Mouse (Mus musculus): ENCODE results near the gene Hs3st1.
"Not testable (repeated sequence)": the region's sequence is repeated elsewhere in the genome, so short reads cannot be mapped to it uniquely, and the experiment has no call there.

Gene Hs3st1

DNA sequence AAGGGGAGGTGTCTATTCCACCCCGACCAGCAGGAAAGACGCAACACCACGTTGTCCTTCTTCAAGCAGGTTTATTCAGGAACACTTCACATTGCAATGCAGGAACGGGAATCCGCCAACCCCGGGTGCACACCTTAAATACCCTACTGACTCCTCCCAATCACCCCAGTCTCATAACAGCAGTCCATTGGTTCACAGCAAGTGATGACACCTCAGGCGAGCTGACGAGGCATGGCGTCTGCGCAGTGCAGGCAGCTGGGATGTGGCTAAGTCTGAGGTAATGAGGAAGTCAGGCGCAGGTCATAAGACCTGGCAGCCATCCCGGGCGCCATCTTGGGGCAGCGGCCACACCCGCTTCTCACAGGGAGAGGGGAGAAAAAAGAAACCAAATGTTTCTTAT lies at the start of gene Hs3st1:
Hs3st1 (minus strand) TSS at position 101 of the 400 bp plus-strand sequence.
- not testable (repeated sequence) for DNase-seq

DNA sequence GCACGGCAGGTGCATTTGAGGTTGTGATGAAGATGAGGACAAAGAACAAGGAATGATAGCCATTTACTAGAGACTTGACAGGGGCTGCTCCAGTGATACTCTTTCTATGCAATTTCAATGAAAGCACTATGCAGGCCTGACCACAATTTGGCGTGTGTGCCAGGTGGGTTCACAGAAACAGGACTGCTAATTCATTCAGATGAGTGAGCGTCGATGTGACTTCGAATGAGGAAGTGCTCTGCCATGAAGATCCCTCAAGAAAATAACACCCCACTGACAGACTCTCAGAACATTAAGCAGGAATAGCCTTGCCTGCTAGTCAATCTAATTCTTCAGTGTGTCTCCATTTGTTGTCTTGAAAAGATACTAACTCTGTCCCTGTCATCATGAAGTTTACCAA lies 49.4 kb upstream of the Hs3st1 start:
- DNase-seq = no peak

DNA sequence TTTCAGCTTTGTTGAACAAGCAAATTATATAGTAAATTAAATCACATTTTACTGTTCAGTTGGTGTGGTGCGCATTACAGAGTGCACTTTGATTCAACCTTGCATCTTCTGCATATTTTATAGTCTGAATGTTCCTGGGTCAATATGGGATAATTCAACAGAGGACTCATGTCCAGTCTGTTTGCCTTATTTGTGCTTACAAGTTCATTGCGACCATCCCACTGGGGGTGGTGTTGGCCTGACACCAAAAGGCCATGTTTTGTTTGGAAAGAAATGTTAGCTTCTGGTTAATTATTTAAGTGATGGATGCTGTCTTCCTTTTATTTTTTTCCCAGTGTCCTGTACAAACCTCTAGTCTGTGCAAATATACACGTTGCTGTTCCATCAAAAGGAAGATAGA lies 48.7 kb upstream of the Hs3st1 start:
- no peak for DNase-seq

DNA sequence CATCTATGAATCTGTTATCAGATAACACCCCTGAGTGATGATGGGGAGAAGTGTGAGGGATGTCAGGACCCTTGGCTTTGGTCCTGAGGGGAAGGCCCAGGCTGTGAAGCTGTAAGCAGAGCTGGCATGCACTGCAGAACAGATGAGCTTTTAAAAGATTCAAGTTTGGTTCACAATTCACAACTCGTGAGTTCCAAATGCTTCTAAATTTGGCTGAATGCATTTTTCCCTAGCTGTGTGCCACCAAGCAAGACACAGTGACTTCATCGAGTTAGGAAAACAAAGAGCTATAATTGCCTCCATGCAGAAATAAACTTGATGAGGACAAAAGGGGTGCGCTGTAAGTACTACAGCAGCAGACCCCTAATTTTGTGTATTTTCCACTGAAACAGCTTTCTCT lies 48.2 kb upstream of the Hs3st1 start:
- no peak for DNase-seq

DNA sequence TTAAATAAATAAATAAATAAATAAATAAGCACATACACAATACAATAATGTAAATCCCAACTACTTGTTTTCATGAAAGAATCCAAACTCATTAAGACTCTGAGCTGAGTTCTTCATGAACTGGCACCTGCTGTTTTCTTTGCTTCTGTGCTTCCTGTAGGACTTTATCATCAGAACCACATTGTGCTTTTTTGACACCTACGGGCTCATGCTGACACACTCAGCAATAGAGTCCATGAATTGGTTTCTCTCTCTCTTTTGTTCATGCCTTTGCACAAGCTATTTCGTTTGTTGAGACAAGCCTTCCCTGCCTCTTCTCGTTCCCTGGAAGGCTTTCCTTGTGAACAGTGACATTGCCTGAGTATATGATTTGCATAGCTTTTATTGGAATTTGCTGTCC lies 46.8 kb upstream of the Hs3st1 start:
- no peak for DNase-seq

DNA sequence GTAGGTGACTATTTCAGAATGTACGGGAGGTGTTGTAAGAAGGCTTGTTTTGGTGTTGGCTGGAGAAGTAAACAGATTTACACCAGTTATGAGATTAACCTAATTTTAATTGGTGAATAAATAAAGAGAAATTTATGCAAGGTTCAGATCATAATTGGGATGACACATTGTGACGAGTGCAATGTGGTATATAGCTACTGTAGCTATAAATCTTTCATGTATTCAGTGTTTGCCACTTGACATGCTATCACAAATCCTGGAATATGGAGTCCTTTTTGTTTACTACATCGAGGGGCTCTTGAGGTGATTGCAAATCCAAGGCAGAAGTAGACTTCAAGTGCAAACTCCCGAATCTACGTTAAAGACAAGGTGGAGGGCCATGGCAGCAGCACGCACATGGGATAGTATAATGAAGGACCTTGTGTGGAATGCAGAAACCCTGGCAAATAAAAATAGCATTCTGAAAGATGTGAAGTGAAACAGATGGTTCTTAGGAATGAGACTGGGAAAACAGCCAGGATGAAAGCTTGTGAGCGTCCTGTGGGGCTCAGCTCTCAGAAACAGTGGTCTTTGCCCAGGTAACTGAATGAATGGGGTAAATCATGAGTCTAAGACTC lies 21.9 kb upstream of the Hs3st1 start:
- DNase-seq = no peak

DNA sequence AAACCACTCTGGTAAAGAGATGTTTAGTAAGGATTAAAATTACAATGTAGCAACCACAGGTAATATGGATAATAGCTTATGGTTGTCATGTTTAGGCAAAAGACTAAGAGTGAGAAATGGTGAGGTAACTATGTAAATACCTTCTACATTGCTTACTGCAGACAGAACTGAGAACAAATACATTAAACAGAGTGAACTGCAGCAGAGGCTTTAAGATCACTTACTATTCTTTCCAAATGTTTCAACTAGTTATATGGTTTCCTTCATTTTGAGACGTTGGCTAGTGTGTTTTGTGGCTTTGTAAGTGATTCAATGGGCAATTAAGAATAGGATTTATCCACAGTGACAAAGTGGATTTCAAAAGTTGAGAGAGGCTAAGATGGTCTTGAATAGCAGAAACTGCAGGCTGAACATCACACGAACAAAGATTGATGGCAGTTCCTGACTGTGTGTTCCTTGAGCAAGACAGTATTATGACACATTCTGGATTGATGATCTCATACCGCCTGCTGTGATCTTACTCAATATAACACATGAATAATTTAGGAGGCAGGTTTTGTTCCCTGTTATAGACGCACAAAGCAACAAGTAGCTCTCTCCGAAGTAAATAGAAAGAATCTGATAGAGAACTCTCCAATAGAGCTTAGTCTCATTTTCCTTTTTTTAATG lies 16.5 kb upstream of the Hs3st1 start:
- DNase-seq = no peak

DNA sequence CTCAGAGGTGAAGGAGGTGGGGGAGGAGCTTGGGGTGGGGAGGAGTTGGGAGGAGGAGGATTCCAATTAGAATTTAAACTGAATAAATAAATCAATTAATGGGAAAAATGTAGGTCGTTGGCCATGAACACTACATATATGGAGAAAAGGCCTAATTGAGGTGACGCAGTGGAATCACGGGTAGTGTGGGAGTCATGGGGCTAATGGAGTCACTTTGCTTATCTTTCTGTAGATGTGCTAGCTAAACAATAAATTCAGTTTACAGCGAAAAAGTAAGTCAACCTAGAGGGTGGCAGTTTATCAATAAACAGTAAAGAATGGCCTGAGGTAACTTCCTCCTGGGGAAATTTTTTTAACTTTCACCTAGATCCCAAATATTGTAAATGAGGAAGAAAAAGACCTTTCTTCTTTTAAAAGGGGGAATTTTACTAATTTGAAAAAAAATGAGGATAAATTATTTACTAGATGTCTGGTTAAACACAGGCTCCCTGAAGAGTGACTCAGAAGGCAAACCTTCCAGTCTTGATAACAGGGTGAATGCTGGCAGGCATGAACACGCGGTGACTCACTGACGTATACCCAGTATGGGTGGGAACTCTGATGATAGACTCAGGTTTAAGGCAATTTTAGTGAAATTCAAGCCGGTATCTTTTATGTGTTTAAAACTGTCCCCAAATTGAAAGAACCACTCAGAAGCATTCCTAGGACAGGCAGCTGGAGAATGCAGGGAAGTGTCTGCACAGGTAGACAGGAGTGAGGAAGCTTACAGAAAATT lies 6.6 kb upstream of the Hs3st1 start:
- DNase-seq = no peak

DNA sequence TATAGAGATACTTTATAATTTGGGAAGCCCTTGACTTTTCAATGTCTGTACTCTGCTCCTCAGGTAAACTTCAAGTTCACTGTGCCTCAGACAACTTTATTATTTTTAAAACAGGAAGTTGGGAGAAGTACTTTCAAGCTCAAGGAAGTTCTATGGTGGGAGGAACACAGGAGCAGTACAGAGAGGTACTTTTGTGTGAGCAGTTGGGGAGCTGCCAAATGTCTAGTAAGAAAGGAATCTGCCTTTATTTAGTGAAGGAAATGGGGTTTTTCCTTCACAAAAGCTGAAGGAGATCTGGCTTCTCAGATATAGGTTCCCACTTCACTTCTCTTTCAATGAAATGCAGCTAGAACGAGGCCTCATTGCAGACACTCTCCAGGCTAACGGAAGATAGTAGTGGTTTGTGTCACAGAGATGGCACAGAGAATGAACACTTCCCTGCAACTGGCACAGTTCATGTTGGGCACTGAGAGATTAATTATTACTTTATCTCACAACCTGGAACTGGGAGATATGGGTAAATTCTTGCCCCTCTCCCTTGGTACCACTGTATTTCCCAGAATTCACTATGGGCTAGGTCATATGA lies 3.7 kb upstream of the Hs3st1 start:
- DNase-seq = no peak

DNA sequence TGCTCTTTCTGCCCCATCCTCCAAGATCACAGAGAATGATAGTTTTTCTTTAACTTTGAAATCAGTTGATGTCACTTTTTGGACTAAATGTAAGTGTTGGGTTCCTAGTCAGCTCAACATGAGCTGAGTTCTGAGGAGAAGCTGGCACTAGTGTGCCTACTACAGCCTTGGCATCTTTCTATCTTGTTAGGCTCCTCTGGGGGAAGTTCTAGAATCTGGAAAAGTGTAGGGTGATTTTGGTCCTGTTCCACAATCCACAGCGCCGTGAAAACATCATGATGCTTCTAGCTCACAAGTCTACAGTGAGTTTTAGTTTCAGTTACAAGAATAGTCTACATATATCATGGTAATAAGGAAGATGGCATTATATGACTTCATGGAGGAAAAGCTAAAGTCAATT lies 18.4 kb downstream of the Hs3st1 start:
- no peak for DNase-seq

DNA sequence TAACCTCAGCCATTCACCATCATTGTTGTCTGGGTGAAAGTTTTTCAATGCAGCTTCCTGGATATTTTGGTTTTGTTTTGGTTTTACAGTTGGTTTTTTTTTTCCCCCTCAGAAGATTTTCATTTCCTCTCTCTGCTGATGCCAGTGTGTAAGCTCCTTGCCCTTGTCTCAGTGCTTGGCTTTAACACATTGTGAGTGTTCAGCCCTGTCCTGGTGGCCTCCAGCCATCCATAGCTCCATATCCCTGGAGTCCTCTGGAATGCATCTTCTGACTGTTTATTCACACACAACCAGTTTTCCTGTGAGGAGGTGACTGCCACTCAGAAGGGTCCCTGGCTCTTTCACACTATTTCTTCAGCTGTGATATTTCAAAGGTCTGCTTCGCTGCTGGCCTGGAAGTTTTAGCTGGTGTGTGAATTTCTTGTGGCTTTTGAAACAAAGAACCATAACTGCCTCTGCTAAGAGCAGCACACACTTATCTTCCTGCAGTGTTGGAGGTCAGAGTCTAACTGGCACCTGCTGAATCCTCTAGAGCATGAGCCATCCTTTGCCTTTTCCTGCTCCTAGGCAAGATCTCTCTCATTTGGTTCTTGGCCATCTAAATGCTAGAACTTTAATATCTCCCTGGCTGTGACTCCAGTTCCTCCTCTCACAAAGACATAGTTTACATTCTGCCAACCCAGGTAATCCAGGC lies 21.4 kb downstream of the Hs3st1 start:
- no peak for DNase-seq

DNA sequence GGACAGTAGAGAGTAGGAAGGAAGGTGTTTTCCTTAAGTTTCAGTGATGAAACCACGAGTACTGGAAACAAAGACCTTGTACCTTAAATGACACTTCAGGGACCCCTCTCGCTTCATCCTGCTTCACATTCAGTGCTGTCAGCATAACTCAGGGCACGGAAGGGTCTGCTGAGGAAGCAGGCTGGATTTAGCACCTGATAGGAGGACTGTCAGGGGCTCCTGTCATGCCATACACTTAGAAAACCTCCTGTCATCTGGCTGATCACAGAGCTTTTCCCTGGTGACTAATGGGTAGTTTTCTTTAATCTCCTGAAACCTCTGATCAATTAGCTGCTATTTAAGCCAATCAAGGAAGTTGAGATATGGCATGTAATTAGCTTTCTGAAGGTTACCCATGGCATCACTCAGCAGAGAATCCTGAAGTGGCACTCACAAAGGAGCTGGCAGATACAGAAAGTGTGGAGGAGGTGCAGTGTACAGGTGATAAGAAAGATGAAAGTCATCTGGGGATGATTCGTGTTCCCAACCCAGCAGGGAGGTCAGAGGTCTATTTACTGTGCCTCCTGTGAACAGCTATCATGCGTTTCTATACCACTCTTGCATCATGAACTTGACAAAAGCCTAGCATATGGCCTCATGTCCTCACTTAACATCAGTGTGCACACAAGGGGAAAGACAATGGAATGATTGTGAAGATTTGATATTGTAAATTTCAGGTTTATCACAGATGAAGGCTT lies 22.1 kb downstream of the Hs3st1 start:
- no peak for DNase-seq

DNA sequence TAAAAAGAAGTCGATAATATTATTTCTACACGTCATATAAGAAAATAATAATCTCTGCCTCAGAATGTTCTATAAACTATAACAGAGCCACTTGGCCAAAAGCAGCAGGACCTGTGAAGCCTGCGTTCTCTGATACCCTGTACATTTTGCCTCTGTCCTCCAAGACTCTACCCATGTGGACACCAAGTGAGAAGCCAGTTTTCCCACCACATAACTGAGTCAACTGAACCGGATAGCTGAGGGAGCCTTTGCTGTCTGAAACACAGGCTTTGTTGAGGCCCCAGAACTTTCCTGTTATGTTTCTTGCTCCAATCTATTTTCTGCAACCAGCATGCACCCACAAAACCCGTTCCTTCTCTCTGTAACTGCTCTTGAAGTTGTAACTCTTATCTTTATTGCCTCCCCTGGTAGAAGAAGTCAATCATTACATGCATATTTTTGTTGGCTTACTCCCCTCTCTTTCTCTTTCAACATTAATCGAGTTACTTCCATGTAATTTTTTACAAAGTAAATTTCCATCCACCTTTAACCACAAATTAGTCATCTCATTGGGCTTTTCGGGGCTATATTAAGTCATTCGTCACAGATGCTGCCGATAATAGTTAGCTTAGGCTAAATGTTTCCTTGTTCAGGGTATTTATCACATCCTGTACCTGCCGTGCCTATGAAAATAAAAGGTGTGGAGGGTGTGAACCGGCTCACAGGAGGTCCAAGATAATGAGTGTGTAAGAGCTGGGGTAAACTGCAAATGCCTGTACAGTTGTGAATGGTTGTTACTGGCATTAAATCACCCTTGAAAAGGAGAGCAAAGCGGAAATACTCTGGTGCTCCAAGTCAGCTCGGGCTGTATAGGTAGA lies 39.4 kb downstream of the Hs3st1 start:
- no peak for DNase-seq

DNA sequence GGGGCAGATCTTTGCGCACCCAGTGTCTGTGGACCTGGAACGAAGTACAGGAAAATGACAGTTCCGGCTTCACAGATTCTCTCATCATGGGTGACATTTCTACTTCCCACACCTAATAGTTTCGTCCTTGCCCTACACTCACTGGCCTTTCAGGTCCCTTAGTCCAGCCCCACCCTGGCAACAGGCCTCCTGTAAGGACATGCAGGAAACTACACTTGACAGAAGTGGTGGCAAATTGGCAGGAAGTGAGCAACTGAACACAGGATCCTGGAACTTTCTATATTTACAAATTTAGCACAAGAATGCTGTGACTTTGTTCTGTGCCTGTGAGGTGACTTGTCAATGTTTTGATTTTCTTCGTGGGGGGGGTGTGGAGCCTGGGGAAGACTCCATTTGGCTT lies 40.1 kb downstream of the Hs3st1 start:
- DNase-seq = no peak

DNA sequence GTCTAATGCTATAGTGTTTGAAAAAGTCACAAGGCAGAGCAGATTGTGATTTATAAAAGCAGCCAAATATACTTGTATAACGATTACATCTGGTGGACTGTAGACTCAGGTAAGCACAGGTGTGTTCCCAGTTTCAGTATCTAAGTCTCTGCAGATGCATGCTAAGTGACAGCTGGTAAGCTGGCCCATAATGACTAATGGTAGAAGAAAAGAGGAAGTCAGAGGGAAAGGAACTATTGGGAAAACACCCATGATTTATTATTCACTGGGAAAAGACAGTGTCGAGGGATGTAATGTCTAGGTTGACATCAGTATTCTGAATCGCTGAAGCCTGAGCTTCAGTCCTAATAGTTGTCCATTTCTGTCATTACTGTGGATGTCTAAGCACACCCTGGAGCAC lies 49.7 kb downstream of the Hs3st1 start:
- no peak for DNase-seq

DNA sequence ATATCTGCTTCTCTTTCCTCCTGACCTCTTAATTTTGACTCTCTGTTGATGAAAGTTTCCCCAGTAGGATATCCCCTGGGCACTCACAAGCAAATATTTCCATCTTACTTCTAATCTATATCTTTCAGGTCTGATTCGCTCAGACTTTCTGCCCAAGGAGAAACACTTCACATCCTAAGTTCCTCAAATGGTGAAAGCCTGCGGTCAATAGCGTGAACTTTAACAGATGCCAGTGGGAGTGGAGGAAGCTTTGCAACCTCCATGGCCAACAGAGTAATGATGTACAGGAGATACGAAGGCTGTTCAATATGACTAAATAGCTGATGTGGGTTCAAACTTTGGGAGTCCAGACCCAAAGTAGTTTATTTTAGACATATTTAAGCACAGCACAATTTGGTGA lies 94.4 kb downstream of the Hs3st1 start:
- no peak for DNase-seq

DNA sequence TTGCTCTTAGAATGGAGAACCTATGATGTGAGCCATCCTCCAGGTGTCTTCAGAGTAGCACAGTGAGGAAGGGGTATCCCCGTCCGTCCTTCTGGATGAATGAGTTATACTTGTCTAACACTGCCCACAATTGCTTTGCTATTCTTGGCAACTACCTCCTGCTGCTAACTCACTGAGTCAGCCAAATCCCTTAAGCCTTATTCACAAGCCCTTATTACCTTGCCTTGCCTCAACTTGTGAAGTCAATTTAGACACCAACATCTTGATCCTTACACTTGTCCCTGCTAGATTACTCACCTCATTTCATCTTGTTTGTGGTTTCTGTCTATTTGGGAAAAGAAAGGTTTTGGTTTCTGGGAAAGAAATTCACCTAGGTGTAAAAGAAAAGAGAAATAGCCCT lies 95.9 kb downstream of the Hs3st1 start:
- DNase-seq = no peak

DNA sequence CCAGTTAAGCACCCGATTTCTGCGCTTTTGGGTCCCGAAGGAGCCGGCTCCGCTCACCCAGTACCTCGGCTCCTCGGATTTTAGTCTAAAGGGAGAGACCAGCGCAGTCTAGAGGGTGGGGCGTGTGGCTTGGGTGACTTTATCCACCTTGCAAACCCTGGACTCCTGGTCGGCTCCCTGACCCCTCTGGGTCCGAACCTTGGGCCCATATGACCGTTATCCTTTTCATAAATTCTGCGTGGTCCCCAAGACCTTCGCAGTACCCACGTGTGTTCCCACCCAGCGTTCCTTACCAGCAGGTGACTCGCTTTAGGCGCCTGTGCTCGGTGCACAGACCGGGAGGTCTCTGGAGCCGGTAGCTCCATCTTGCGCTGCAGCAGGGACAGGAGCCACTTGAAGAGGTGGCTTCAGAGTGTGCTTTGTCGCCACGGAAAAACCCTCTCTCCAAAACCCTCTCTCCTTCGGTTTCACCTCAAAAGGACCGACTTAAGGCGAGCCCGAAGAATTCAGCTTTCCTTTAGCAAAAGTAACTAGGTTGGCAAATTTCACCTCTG lies 110.4 kb downstream of the Hs3st1 start:
- no peak for DNase-seq

DNA sequence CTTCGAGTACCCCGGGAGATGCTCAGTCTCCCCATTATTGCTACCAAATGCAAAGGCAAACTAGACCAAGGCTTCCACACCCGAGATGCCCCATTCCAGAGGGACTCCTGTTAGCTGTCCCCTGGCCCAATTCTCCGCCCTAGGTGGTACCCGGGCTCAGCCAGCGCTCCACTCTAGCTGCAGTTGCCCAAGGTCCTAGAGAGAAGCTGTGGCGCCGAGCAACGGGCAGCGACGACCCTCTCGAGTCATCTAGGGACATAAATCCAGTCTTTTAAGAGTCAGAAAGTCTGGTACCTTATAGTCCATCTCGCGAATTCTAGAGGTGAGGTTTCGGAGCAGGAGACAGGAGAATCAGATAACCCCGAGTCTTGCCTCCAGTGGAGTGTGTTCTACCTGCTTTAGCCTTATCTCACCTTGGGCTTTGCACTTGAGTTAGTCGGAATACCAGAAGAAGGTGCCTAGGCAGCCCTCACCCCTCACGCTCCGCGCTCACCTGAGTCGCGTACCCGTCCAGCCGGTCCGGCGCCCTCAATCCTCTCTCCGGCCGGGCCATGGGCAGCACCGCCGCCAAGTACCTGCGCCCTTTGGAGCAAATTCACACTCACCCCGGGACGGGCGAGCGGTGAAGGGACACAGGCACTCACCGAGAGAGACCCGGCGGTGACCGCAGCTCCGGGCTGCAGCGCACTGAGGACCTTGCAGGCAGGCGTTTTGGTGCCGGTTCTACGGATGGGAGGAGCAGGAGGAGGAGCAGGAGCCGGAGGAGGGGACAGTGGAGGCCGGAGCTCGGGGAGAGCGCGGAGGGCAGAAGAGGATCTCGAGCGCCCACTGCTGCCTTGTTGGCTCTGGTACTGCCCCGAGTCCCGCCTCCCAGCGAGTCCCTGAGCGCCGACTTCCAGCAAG lies 111.1 kb downstream of the Hs3st1 start:
- peak; percentile 41 to 43 for DNase-seq
